Mouse (Mus musculus) naive thymus-derived CD4-positive, alpha-beta T cell, adult 2 months (primary cell): ENCODE data around the gene Sept11.

ENCODE experiments used
- DNase-seq: peaks from one replicate; pipeline ENCODE4 v3.0.0-alpha.2; 2011; ENCODE audit warnings: low read depth

Sept11 gene

GRCm38 (mm10) chr5:93126930-93127562 is 33.8 kb downstream of the Sept11 start:
- DNase-seq: no peak

DNA sequence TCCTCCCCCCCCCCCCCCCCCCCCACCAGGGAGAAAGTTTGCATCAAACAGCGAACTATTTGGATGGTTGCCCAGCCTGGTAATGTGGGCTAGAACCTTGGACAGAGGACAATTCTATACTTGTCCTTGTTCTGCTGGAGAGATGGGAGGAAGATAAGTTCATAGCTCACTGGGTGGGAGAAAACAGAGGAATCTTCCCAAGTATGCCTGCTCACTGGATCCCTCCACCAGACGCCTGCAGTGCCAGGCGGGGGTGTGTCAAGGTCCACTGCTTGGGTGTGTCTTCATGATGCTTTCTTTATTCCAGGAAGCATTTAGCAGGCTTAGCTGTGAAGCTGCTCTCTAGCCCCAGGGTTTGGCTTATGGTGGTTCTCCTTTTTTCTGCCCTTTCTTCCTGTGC is 34.5 kb downstream of the Sept11 start:
- no peak for DNase-seq

DNA sequence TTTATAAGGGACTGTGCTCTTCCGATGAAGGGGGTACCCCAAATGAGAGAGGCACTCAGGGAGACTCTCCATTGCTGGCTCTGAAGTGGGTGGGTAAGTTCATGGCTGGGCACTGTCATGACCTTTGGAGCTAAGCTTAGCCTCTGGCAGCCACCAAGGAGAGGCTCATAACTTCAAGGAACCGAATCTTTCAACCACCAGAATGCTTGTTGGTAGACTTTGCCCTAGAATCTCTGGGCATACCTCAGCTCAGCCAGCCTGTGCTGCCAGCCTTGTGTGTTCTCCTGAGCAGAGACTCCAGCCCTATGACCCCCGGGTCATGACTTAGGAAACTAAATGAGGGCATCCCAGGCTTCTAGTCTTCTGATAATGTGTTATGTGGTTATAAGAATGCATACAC is 35.5 kb downstream of the Sept11 start:
- DNase-seq: no peak

DNA sequence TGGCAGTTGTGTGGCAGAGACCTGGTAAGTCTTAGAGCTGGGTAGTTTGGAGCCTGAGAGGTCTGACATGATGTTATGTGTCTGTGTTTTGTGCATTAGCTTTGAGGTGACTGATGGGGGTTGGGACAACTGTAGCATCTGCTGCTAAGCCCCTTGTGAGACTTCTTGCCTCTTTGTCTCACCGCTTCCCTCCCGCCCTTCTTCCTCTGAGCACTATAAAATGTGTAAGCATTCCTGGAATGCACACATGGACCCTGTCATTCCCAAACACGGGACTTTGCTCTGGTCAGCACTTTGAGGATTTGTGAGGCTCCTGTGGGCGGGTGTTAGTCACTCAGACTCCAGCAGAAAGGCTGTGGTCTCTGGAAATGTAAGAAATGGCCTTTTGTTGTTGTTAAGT is 36.7 kb downstream of the Sept11 start:
- DNase-seq: no peak

- DNase-seq: no peak
Measured at GRCm38 (mm10) chr5:93131401-93131800, 38.2 kb downstream of the Sept11 start.

- DNase-seq: peak; percentile 47
Measured at GRCm38 (mm10) chr5:93133445-93134244, 40.4 kb downstream of the Sept11 start.

DNA sequence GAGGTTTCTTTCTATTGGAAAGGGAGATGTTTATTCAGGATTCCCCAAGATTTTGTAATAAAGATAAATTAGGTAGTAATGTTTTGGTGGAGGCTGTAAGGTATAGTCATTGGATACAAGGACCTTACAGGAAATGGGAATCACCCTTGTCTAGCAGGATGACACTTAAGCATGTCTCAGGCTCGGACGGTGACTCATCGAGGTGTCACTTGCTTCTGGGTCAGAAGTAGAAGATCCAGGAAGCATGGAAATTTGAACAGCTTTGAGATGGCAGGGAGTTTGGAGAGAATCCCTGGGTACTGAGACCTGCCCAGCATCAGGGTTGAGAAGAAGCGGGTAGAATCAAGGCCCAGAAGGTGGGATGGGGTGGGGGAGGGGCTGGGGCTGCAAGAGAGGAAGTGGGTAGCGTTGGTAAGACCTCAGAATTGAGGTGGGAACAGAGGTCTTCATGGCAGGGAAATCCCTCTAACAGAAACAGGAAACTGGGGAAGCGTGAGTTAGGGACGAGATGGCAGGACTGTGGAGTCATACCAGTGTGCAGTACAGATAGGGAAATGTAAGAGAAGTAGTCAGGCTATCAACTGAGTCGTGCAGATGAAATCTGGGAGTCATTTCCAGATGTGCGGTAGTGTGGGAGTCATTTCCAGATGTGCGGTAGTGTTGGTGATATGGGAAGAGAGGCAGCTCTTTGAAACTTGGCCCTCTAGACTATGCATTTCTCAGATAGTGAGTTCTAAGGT is 42.3 kb downstream of the Sept11 start:
- peak; percentile 27 for DNase-seq

- peak; percentile 66 for DNase-seq
Measured at GRCm38 (mm10) chr5:93136956-93137586, 43.8 kb downstream of the Sept11 start.

GRCm38 (mm10) chr5:93139350-93139749 is 46.1 kb downstream of the Sept11 start:
- DNase-seq: no peak

GRCm38 (mm10) chr5:93140747-93141146 is 47.5 kb downstream of the Sept11 start:
- no peak for DNase-seq

DNA sequence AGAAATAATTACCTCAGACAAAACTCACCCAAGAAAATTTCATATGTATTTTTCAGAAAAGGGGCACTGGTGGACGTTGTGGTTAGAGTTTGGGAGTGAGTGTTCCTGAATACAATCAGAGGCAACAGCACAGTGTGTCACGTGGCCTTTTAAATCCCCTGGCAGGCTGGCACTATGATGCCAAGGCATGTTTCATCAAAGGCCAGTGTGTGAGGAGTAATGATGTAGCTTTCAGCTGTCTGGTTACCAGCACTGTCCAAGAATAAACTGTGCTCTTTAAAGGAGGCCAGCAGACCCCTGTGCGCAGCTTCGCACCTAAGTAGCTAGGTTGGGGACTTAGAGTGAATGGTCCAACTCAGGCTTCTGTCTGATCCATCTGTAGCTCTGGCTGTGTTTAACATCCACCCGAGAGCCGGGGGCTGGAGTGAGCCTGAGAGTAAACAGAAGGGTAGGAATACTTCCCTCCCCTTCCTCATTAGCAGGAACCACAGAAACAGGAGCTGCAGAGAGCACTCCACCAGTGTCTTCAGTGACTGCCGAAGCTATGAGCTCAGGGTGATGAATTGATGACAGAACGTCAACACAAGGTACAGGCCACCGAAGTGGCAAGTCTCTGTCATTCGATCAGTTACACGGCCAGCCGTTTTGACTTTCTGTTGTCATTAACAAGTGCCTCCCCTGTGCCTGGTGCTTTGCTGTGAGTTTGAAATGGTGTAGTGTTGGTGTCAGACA is 50.3 kb downstream of the Sept11 start:
- no peak for DNase-seq

DNA sequence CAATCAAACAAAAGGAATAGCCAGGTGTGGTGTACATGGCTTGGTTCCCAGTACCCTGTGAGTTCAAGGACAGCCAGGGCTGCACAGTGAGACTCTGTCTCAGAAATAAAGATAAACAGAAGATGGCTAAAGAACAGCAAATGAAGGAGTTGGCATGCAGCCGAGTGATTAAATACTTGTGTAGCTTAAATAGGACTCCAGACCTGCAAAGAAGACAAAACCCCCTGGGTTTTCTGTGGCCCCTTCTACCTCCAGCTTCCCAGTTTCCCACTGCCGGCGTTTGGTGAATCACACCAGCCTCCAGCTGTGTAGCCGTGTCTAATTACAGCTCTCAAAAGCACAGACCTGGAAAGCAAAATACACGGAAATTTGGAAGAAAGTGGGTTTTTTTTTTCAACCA is 51.6 kb downstream of the Sept11 start:
- no peak for DNase-seq

DNA sequence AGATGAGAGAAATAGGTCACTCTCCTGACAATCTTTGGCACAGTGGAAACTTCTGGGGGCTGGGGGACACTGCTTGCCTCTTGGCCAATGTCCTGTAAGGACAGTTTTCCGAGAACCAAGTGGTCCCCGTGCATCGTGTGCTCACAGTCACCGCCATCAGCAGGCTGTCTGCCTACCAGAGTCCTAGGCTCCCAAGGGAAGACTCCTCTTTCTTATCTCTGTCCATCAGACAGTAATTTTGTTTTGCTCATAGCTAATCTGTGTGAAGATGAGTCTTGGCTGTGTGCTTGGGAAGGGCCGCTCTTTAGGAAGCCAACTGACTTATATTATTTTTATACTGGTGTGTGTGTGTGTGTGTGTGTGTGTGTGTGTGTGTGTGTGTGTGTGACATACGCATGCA is 52.3 kb downstream of the Sept11 start:
- DNase-seq: no peak

DNA sequence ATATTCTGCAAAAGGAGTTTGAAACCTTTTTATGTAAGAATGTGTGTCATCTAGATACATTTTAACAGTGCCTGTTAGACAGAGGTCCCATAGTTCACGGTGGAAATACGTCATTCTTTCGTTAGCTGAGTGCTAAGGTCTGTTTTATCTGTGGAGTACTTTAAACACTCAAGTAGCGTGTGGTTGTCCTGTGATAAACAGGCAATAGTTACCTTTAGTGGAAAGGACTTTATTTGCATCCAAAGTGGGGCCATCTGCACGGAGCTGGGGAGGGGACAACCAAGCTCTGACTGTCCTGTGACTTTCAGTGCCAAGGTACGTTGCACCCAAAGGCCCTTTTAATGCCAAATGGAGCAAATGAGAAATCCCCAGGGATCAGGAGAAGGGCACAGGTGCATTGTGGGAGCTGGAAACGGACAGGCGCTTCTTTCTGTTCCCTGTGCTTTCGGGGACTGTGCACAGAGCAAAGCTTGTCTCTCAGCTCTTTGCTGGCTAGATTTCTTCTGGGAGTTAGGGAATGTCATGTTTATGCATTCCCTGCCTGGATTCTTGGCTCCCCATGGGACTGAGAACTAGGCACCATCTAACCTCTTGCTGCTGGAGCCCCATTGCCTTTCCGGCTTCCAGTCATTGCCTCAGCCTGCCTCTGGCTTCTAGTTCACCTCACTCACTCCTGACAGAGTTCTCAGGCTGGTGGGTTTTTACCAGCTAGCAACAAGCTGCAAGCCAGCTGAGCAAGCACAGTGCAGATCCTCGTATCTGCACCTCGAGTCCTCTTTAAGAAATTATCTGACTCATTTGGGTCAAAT is 56.9 kb downstream of the Sept11 start:
- no peak for DNase-seq

DNA sequence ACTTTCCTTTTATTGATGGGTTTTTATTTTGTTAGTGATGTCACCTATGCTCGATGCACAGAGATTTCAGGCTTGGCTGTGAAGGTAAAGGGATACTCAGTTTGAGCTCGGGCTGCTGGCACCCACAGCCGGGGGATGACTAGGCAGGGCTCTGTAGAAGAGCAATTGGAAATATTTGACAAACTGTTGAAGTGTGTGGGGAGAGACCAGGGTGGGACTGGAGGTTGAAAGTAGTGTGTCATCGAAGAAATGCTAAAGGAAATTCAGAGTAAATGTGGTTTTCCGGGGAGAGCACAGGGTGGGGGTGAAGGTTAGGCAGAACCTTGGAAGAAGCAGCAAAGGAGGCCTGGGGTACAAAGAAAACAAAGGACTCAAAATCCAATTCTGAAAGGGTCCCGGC is 58.7 kb downstream of the Sept11 start:
- no peak for DNase-seq

DNA sequence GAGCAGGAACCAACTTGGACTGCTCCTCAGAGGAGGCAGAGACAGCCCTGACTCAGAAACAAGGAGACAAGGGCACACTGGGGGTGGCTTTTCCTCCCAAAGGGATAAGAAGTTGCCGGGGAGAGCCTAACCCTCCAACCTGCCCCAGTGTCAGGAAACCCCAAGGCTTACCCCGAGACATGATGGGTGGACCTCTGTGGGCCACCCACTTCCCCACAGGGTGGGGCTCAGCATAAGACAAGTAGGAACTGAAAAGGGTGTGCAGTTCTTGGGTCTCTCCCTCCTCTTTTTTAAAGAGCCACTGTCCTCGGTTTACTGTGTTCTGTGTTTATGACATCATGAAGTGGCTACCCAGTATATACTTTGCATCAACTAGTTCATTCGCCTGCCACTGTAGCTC is 59.2 kb downstream of the Sept11 start:
- peak; percentile 47 for DNase-seq

GRCm38 (mm10) chr5:93154401-93154800 is 61.2 kb downstream of the Sept11 start:
- DNase-seq: no peak

DNA sequence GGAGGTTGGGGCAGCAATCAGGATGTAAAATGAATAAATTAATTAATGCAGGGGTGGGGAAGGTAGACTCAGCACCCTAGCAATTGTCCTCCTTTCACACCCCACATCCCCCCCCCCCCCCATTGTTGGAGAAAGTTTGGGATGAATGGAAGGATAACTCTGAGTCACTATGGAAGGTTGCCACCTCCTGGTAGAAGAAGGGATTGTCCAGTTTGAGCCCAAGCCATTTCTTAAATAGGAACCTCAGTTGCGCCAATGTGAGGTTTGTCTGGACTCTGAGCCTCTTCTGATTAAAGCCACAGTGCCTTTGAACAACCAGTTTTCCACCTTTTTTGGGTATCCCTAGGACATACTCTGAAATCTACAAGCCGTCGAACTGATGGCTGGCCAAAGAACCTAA is 70.3 kb downstream of the Sept11 start:
- peak; percentile 53 for DNase-seq

- no peak for DNase-seq
Measured at GRCm38 (mm10) chr5:93167919-93168516, 74.8 kb downstream of the Sept11 start.

GRCm38 (mm10) chr5:93168654-93169053 is 75.4 kb downstream of the Sept11 start:
- no peak for DNase-seq

GRCm38 (mm10) chr5:93171420-93171819 is 78.2 kb downstream of the Sept11 start:
- DNase-seq: no peak
